Mouse (Mus musculus) ES-Bruce4 (cell line): ENCODE measurements around the gene Pdzrn3.

Experiments used
- CTCF ChIP-seq: IDR thresholded peaks from one replicate; pipeline ENCODE4 v1.8.1; 2011; ENCODE audit warnings: low read depth, low read length
- EP300 ChIP-seq: IDR thresholded peaks from 2 replicates; pipeline ENCODE4 v1.6.1; 2011; ENCODE audit warnings: low read depth, low read length; ENCODE audit not compliant: insufficient read depth
- POLR2A ChIP-seq: IDR thresholded peaks from one replicate; pipeline ENCODE4 v1.8.1; 2011; ENCODE audit warnings: low read length; ENCODE audit not compliant: insufficient read depth

DNA sequence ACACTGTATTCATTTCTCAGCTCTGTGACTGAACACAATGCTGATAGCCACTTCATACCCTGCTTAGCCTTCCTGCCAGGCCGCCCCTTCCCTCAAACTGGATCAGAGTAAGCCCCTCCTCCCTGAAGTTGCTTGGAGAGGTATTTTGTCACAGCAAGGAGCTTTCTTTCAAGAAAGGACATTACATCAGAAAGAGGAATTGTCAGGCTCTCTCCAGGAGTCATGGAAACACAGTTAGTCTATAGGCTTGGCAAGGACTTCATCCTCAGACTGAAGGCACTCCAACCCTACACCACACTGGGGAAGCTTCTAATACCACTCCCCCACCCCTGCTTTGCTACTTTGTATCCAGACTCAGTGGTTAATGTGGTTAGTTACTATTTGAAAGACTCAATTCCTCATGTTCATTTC lies 224.2 kb downstream of the Pdzrn3 start:
- no peak for TF ChIP-seq CTCF
- TF ChIP-seq POLR2A, result no peak
- TF ChIP-seq EP300, result no peak
